9 mouse cellular contexts compared by ENCODE assay signal in the genomic region with DNA sequence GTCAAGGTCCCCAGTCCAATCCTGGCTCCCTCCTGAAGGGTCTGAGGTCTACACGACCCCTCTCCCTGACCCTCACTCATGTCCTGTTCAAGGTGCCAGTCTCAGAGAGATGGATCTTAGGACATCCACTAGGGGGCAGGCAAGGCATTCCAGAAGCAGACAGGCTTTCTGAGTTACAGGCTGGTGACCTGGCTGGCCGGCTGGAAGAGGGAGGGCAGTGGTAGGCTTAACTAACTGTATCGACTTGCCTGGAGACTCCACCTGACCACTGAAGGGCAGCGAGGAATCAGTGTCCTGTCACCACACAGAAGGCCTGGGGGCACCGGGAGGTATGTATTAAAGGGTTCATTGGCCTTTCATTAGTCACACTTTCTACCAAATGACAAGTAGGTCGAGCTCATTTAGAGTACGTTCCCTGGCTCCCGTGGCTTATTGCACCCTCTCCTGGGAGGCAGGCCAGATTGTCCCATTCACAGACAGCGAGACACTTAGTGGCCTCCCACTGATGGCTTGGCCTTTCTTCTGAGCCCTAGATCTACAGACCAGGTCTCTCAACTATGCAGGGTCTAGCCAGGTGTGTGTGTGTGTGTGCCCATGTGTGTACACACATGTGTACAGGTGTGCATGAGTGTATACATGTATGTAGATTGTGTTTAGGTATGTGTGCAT. TPM values are rescaled to one million over a fixed set of nuclear protein-coding genes. Genes with fewer than 3 reads are reported as not detected.
DNase-seq lines count a peak whose midpoint lies in the region; ATAC-seq and TF ChIP-seq lines count a peak whose summit lies in the region.
"Had no signal": no experiment of that assay in that cellular context is flagged by ENCODE, and none has a peak within 500 bp of the region (broad histone marks: within the 10 kb centered on the region; RNA-seq: fewer than 3 reads in every experiment).

No protein-coding gene starts in this region.

- H3K4me2 ChIP-seq in forebrain, embryonic 13.5 days: no peak overlapping the region; the same call in 1 of the 2 replicates
- H3K4me2 ChIP-seq in lung, embryonic 15.5 days: no peak overlapping the region
- H3K4me2 ChIP-seq: liver, embryonic 15.5 days had no signal

- in situ Hi-C loops in ES-E14 (cut with MboI; ENCODE audit: low sequenced_read_pairs in 2 of 2, unreplicated experiment in 2 of 2): loop anchor here in 1 of 2 experiments (25.0 kb wide), 1 partner anchor 206 kb away; no protein-coding TSS in a partner anchor

- no peak for TF ChIP-seq POLR2A in olfactory bulb, adult 2 months (IDR thresholded peaks at IDR 0.05; ENCODE audit: insufficient read depth, low read depth, low read length)
- TF ChIP-seq POLR2A in thymus, adult 2 months (IDR thresholded peaks at IDR 0.05; ENCODE audit: control insufficient read depth, extremely low read depth, insufficient read depth, low read length, poor library complexity): no peak

- ATAC-seq in forebrain, embryonic 13.5 days: peak; percentile 63
- peak; percentile 39; the same call in 1 of the 2 replicates for ATAC-seq in lung, embryonic 15.5 days (ENCODE audit: borderline replicate concordance, extremely low read depth, low FRiP score, low TSS enrichment)

- 18% methylated on average over 9 of the region's 9 CpGs for WGBS in forebrain, embryonic 13.5 days
- WGBS in lung, embryonic 15.5 days: 15% methylated on average over 9 of the region's 9 CpGs
- WGBS in olfactory bulb, adult 2 months: 10% methylated on average over 9 of the region's 9 CpGs
- 40% methylated on average over 9 of the region's 9 CpGs for WGBS in thymus, adult 2 months

- H3K27ac ChIP-seq in ES-E14 (ENCODE audit: insufficient read depth, low read depth, low read length, poor library complexity, severe bottlenecking): no peak overlapping the region
- no peak overlapping the region for H3K27ac ChIP-seq in forebrain, embryonic 13.5 days
- no peak overlapping the region for H3K27ac ChIP-seq in lung, embryonic 15.5 days
- no peak overlapping the region for H3K27ac ChIP-seq in olfactory bulb, adult 2 months (ENCODE audit: insufficient read depth, low read depth, low read length)
- no peak overlapping the region for H3K27ac ChIP-seq in thymus, adult 2 months (ENCODE audit: control insufficient read depth, insufficient read depth, low read length)
- H3K27ac ChIP-seq: liver, embryonic 15.5 days had no signal

- no peaks in the 10 kb centered on the region for H3K9me3 ChIP-seq in ES-E14 (ENCODE audit: control insufficient read depth, insufficient read depth, low read depth, low read length)
- no peaks in the 10 kb centered on the region for H3K9me3 ChIP-seq in forebrain, embryonic 13.5 days (replicated peaks)
- no peaks in the 10 kb centered on the region for H3K9me3 ChIP-seq in lung, embryonic 15.5 days
- H3K9me3 ChIP-seq: liver, embryonic 15.5 days had no signal

- 0 out of 2 replicates have a peak, but pooled peaks cover 2% of the 10 kb centered on the region for H3K27me3 ChIP-seq in forebrain, embryonic 13.5 days
- peaks cover 5% of the 10 kb centered on the region; the same call in 1 of the 2 replicates for H3K27me3 ChIP-seq in lung, embryonic 15.5 days
- no peaks in the 10 kb centered on the region for H3K27me3 ChIP-seq in thymus, adult 2 months (ENCODE audit: control insufficient read depth, insufficient read depth, low read length)
- H3K27me3 ChIP-seq: liver, embryonic 15.5 days had no signal

- DNase-seq in ES-E14 (ENCODE audit: low read depth, low spot score): peak; percentile 59
- DNase-seq in c-Kit-positive CD71-positive TER-119-negative erythroid progenitor cells, embryonic 14.5 days (ENCODE audit: low read depth): peak; percentile 41
- peak; percentile 86 to 89 for DNase-seq in heart, postnatal 14 days
- DNase-seq in kidney, postnatal 36 days: peak; percentile 85 to 92
- peak; percentile 84 for DNase-seq in thymus, adult 2 months

- no peak overlapping the region for H3K4me3 ChIP-seq in ES-E14 (ENCODE audit: insufficient read depth in 1 of 2, low read depth in 1 of 2, low read length in 2 of 2, poor library complexity in 1 of 2, severe bottlenecking in 1 of 2)
- no peak overlapping the region for H3K4me3 ChIP-seq in forebrain, embryonic 13.5 days
- H3K4me3 ChIP-seq in lung, embryonic 15.5 days: no peak overlapping the region
- H3K4me3 ChIP-seq in olfactory bulb, adult 2 months (ENCODE audit: insufficient read depth, low read depth, low read length): no peak overlapping the region
- H3K4me3 ChIP-seq in thymus, adult 2 months (ENCODE audit: control insufficient read depth, insufficient read depth, low read length): no peak overlapping the region
- H3K4me3 ChIP-seq: liver, embryonic 15.5 days had no signal

- TF ChIP-seq CTCF in olfactory bulb, adult 2 months (IDR thresholded peaks at IDR 0.05; ENCODE audit: insufficient read depth, low read depth, low read length): peak; percentile 72
- peak; percentile 87; the same call in 1 of the 2 replicates for TF ChIP-seq CTCF in thymus, adult 2 months (IDR thresholded peaks at IDR 0.05; ENCODE audit: borderline replicate concordance, control insufficient read depth, extremely low read depth, insufficient read depth, low read length, poor library complexity)

- H3K4me1 ChIP-seq in ES-E14 (ENCODE audit: control insufficient read depth in 2 of 2, insufficient read depth in 2 of 2, low read length in 2 of 2, poor library complexity in 1 of 2): no peaks in the 10 kb centered on the region
- H3K4me1 ChIP-seq in forebrain, embryonic 13.5 days: peaks cover 1% of the 10 kb centered on the region
- H3K4me1 ChIP-seq in lung, embryonic 15.5 days: peaks cover 22% of the 10 kb centered on the region
- H3K4me1 ChIP-seq in olfactory bulb, adult 2 months (ENCODE audit: control insufficient read depth, insufficient read depth, low read length): peaks cover 28% of the 10 kb centered on the region
- peaks cover 14% of the 10 kb centered on the region for H3K4me1 ChIP-seq in thymus, adult 2 months (replicated peaks; ENCODE audit: control insufficient read depth, insufficient read depth, low read length)
- H3K4me1 ChIP-seq: liver, embryonic 15.5 days had no signal

- no peak overlapping the region for H3K9ac ChIP-seq in ES-E14 (ENCODE audit: insufficient read depth, low read depth, low read length, poor library complexity, severe bottlenecking)
- H3K9ac ChIP-seq in forebrain, embryonic 13.5 days: no peak overlapping the region
- no peak overlapping the region for H3K9ac ChIP-seq in lung, embryonic 15.5 days
- H3K9ac ChIP-seq: liver, embryonic 15.5 days had no signal

- H3K36me3 ChIP-seq in ES-E14 (ENCODE audit: control insufficient read depth, insufficient read depth, low read length, poor library complexity, severe bottlenecking): no peaks in the 10 kb centered on the region
- no peaks in the 10 kb centered on the region for H3K36me3 ChIP-seq in forebrain, embryonic 13.5 days (ENCODE audit: poor library complexity, severe bottlenecking)
- H3K36me3 ChIP-seq in lung, embryonic 15.5 days: no peaks in the 10 kb centered on the region
- H3K36me3 ChIP-seq in thymus, adult 2 months (ENCODE audit: control insufficient read depth, insufficient read depth, low read length): no peaks in the 10 kb centered on the region
- H3K36me3 ChIP-seq: liver, embryonic 15.5 days had no signal

- intact Hi-C loops in heart, postnatal 14 days (cut with DNase I): loop anchor here (1.0 to 5.0 kb wide), 3 partner anchors 108 to 221 kb away; a partner anchor contains a TSS

TF ChIP-seq in ES-E14, 5 proteins besides CTCF, POLR2A, EP300 and RAD21:
- TF ChIP-seq CHD2 (IDR thresholded peaks at IDR 0.05; ENCODE audit: low read depth, low read length) (no peak), MAFK (IDR thresholded peaks at IDR 0.05; ENCODE audit: insufficient read depth, low read depth, low read length) (no peak), ZC3H11A (IDR thresholded peaks at IDR 0.05; ENCODE audit: borderline replicate concordance, low read depth, low read length) (peak; percentile 90), HCFC1 (IDR thresholded peaks at IDR 0.05; ENCODE audit: borderline replicate concordance, insufficient read depth, low read length) (no peak), ZNF384 (IDR thresholded peaks at IDR 0.05; ENCODE audit: low read depth, low read length) (no peak)

RNA-seq across cellular contexts. Expression of a gene that starts 7.9 kb away (rescaled TPM):
- total RNA-seq in ES-E14 (2012; rRNA removed): 0.48 and 0.62 TPM in 2 replicates
- polyA plus RNA-seq in forebrain, embryonic 13.5 days (2015; fragmentation: Nextera tagmentation; extraction: Ambion mirVana): 1.8 and 2.1 TPM in 2 replicates
- 10 to 100 TPM; 11.9 to 15.4 TPM for total RNA-seq in heart, postnatal 14 days (2021)
- 4.8 and 5.5 TPM in 2 replicates for polyA plus RNA-seq in lung, embryonic 15.5 days (2015; fragmentation: Nextera tagmentation; extraction: Ambion mirVana)
- not detected in 2 replicates for polyA plus RNA-seq in olfactory bulb, adult 2 months (2012; ENCODE audit: insufficient read depth, insufficient read length, low replicate concordance, missing spikeins)
- polyA plus RNA-seq in thymus, adult 2 months (2012; rRNA removed): 6.2 and 7.2 TPM in 2 replicates

RNA-seq across cellular contexts. Expression of a gene that starts 41.0 kb away (rescaled TPM):
- not detected in 2 replicates for total RNA-seq in ES-E14 (2012; rRNA removed)
- polyA plus RNA-seq in forebrain, embryonic 13.5 days (2015; fragmentation: Nextera tagmentation; extraction: Ambion mirVana): not detected in 2 replicates
- under 1 TPM in 1 of 2 experiments, not detected in 1; 0.17 TPM for total RNA-seq in heart, postnatal 14 days (2021)
- polyA plus RNA-seq in lung, embryonic 15.5 days (2015; fragmentation: Nextera tagmentation; extraction: Ambion mirVana): not detected in 2 replicates
- not detected in 2 replicates for polyA plus RNA-seq in olfactory bulb, adult 2 months (2012; ENCODE audit: insufficient read depth, insufficient read length, low replicate concordance, missing spikeins)
- polyA plus RNA-seq in thymus, adult 2 months (2012; rRNA removed): 0.14 and 0.22 TPM in 2 replicates
- polyA plus RNA-seq: liver, embryonic 15.5 days had no signal
